Mouse (Mus musculus) CD8-positive naive resting alpha-beta T cell, adult 2 months (primary cell): ENCODE data around the gene Pacs1.
"Not testable (repeated sequence)": the region's sequence is repeated elsewhere in the genome, so short reads cannot be mapped to it uniquely, and the experiment has no call there.

Experiments used
- DNase-seq, 2 experiments: peaks; one replicate each; pipeline ENCODE4 v3.0.0; 2022; ENCODE audit warnings: low read depth in 2 of 2, low spot score in 2 of 2

Gene Pacs1

GRCm38 (mm10) chr19:5268875-5269274 is 4.0 kb downstream of the Pacs1 start:
- DNase-seq, result no peak

GRCm38 (mm10) chr19:5268017-5268416 is 4.9 kb downstream of the Pacs1 start:
- DNase-seq, result no peak

- no peak for DNase-seq
Observed at GRCm38 (mm10) chr19:5267015-5267414, 5.9 kb downstream of the Pacs1 start.

- peak; percentile 37 to 70 for DNase-seq
Observed at GRCm38 (mm10) chr19:5257140-5257539, 15.8 kb downstream of the Pacs1 start.

- DNase-seq, result not testable (repeated sequence)
Observed at GRCm38 (mm10) chr19:5236981-5237380, 35.9 kb downstream of the Pacs1 start.

GRCm38 (mm10) chr19:5232696-5233095 is 40.2 kb downstream of the Pacs1 start:
- DNase-seq, result no peak

GRCm38 (mm10) chr19:5230110-5230509 is 42.8 kb downstream of the Pacs1 start:
- no peak for DNase-seq

- no peak for DNase-seq
Observed at GRCm38 (mm10) chr19:5224624-5225023, 48.3 kb downstream of the Pacs1 start.

- no peak for DNase-seq
Observed at GRCm38 (mm10) chr19:5224077-5224476, 48.8 kb downstream of the Pacs1 start.

- no peak for DNase-seq
Observed at GRCm38 (mm10) chr19:5221926-5222325, 51.0 kb downstream of the Pacs1 start.

GRCm38 (mm10) chr19:5221219-5221723 is 51.6 kb downstream of the Pacs1 start:
- not testable (repeated sequence) for DNase-seq

GRCm38 (mm10) chr19:5220389-5220788 is 52.5 kb downstream of the Pacs1 start:
- no peak for DNase-seq

GRCm38 (mm10) chr19:5201691-5202090 is 71.2 kb downstream of the Pacs1 start:
- DNase-seq, result no peak

- not testable (repeated sequence) for DNase-seq
Observed at GRCm38 (mm10) chr19:5200617-5201016, 72.3 kb downstream of the Pacs1 start.

- no peak for DNase-seq
Observed at GRCm38 (mm10) chr19:5198553-5198952, 74.4 kb downstream of the Pacs1 start.

GRCm38 (mm10) chr19:5195417-5196035 is 77.4 kb downstream of the Pacs1 start:
- peak; percentile 22 to 60 for DNase-seq

- DNase-seq, result no peak
Observed at GRCm38 (mm10) chr19:5192397-5192796, 80.5 kb downstream of the Pacs1 start.

- DNase-seq, result no peak
Observed at GRCm38 (mm10) chr19:5187439-5187838, 85.5 kb downstream of the Pacs1 start.

- DNase-seq, result no peak
Observed at GRCm38 (mm10) chr19:5181926-5182325, 91.0 kb downstream of the Pacs1 start.

GRCm38 (mm10) chr19:5178631-5179030 is 94.3 kb downstream of the Pacs1 start:
- no peak for DNase-seq

GRCm38 (mm10) chr19:5170430-5170829 is 102.5 kb downstream of the Pacs1 start:
- no peak for DNase-seq

- DNase-seq, result no peak
Observed at GRCm38 (mm10) chr19:5167477-5167876, 105.4 kb downstream of the Pacs1 start.

GRCm38 (mm10) chr19:5164380-5164779 is 108.5 kb downstream of the Pacs1 start:
- DNase-seq, result peak; percentile 22 to 48
